Mouse (Mus musculus): ENCODE measurements around the gene Anpep. TPM values are rescaled to one million over a fixed set of nuclear protein-coding genes. Genes with fewer than 3 reads are reported as not detected.

Anpep gene
- total RNA-seq (2012; rRNA removed) (7.6 and 11.2 TPM in 2 replicates), polyA plus RNA-seq (2012; ENCODE audit: insufficient read depth in 1 of 2, insufficient read length in 2 of 2, low read depth in 1 of 2, low replicate concordance in 2 of 2, missing spikeins in 1 of 2) (10 to 100 TPM; 40.2 to 77.2 TPM)

- Histone ChIP-seq H3K4me3 (ENCODE audit: control insufficient read depth in 1 of 2, insufficient read depth in 1 of 2, low read depth in 2 of 2, low read length in 2 of 2) (no peak within 1 kb of the TSS), H3K9me3 (replicated peaks; ENCODE audit: insufficient read depth, low read length) (no peaks in the 10 kb centered on the region), H3K27ac (ENCODE audit: control insufficient read depth, low read depth, low read length) (no peak within 1 kb of the TSS), H3K9ac (ENCODE audit: control insufficient read depth, low read depth, low read length, poor library complexity, severe bottlenecking) (no peak within 1 kb of the TSS), H3K27me3 (ENCODE audit: control insufficient read depth in 1 of 2, insufficient read depth in 2 of 2, low read length in 2 of 2) (no peaks in the 10 kb centered on the region; a peak in 2 of 4 replicates), H3K4me1 (ENCODE audit: control insufficient read depth in 1 of 2, insufficient read depth in 2 of 2, low read length in 2 of 2) (peaks cover 5 to 48% of the 10 kb centered on the region in 2 experiments), H3K79me2 (ENCODE audit: control insufficient read depth, insufficient read depth, low read length, poor library complexity) (no peaks in the 10 kb centered on the region), H3K36me3 (ENCODE audit: control insufficient read depth in 1 of 2, insufficient read depth in 2 of 2, low read length in 2 of 2) (peaks cover 0 to 30% of the 10 kb centered on the region in 2 experiments; a peak in 2 of 4 replicates)
- peak; percentile 28 for DNase-seq (ENCODE audit: low read depth, low spot score)
- TF ChIP-seq EP300 (IDR thresholded peaks at IDR 0.05; ENCODE audit: low read depth in 1 of 2, low read length in 2 of 2) (peak in 1 of 2 experiments; percentile 11; a peak in 1 of 4 replicates), GABPA (IDR thresholded peaks at IDR 0.05; ENCODE audit: low read depth, low read length) (no peak), GATA1 (IDR thresholded peaks at IDR 0.05; ENCODE audit: low read depth, low read length) (0 out of 2 replicates have a peak, but pooled peaks have one; percentile 35)
These were observed at the start of gene Anpep for GRCm38 (mm10) chr7:79860811-79861210. TSS of gene Anpep (minus strand) at chr7:79861059.

- Histone ChIP-seq H3K9me3 (replicated peaks; ENCODE audit: insufficient read depth, low read length) (no peaks in the 10 kb centered on the region), H3K36me3 (ENCODE audit: control insufficient read depth in 1 of 2, insufficient read depth in 2 of 2, low read length in 2 of 2) (peaks cover 0 to 23% of the 10 kb centered on the region in 2 experiments; a peak in 3 of 4 replicates), H3K79me2 (ENCODE audit: control insufficient read depth, insufficient read depth, low read length, poor library complexity) (no peaks in the 10 kb centered on the region), H3K4me3 (ENCODE audit: control insufficient read depth in 1 of 2, insufficient read depth in 1 of 2, low read depth in 2 of 2, low read length in 2 of 2) (no peak overlapping the region), H3K27ac (ENCODE audit: control insufficient read depth, low read depth, low read length) (no peak overlapping the region), H3K9ac (ENCODE audit: control insufficient read depth, low read depth, low read length, poor library complexity, severe bottlenecking) (no peak overlapping the region), H3K27me3 (ENCODE audit: control insufficient read depth in 1 of 2, insufficient read depth in 2 of 2, low read length in 2 of 2) (no peaks in the 10 kb centered on the region), H3K4me1 (ENCODE audit: control insufficient read depth in 1 of 2, insufficient read depth in 2 of 2, low read length in 2 of 2) (peaks cover 19 to 24% of the 10 kb centered on the region in 2 experiments)
- no peak for DNase-seq (ENCODE audit: low read depth, low spot score)
- TF ChIP-seq MYC (IDR thresholded peaks at IDR 0.05; ENCODE audit: low read depth, low read length) (no peak), TBP (IDR thresholded peaks at IDR 0.05; ENCODE audit: low read depth, low read length) (no peak)
These were observed 46.5 kb upstream of the Anpep start for GRCm38 (mm10) chr7:79907356-79907755.

GRCm38 (mm10) chr7:79906914-79907313 lies 46.1 kb upstream of the Anpep start:
- H3K36me3 ChIP-seq (ENCODE audit: control insufficient read depth in 1 of 2, insufficient read depth in 2 of 2, low read length in 2 of 2) = peaks cover 0 to 28% of the 10 kb centered on the region in 2 experiments; a peak in 3 of 4 replicates
- no peak for DNase-seq (ENCODE audit: low read depth, low spot score)

GRCm38 (mm10) chr7:79905193-79905592 lies 44.3 kb upstream of the Anpep start:
- H3K9ac ChIP-seq (ENCODE audit: control insufficient read depth, low read depth, low read length, poor library complexity, severe bottlenecking) = no peak overlapping the region
- peaks cover 0 to 43% of the 10 kb centered on the region in 2 experiments; a peak in 3 of 4 replicates for H3K36me3 ChIP-seq (ENCODE audit: control insufficient read depth in 1 of 2, insufficient read depth in 2 of 2, low read length in 2 of 2)
- H3K79me2 ChIP-seq (ENCODE audit: control insufficient read depth, insufficient read depth, low read length, poor library complexity) = no peaks in the 10 kb centered on the region
- peaks cover 38 to 41% of the 10 kb centered on the region in 2 experiments for H3K4me1 ChIP-seq (ENCODE audit: control insufficient read depth in 1 of 2, insufficient read depth in 2 of 2, low read length in 2 of 2)
- peak; percentile 51 for DNase-seq (ENCODE audit: low read depth, low spot score)
- TF ChIP-seq ETS1 (IDR thresholded peaks at IDR 0.05; ENCODE audit: low read depth, low read length) (peak; percentile 39; the same call in 1 of the 2 replicates), SIN3A (IDR thresholded peaks at IDR 0.05; ENCODE audit: low read length) (0 out of 2 replicates have a peak, but pooled peaks have one; percentile 18), RCOR1 (IDR thresholded peaks at IDR 0.05; ENCODE audit: low read depth, low read length) (no peak), TAL1 (IDR thresholded peaks at IDR 0.05; ENCODE audit: low read length) (no peak), TCF12 (IDR thresholded peaks at IDR 0.05; ENCODE audit: low read depth, low read length) (peak; percentile 54), EP300 (IDR thresholded peaks at IDR 0.05; ENCODE audit: low read depth in 1 of 2, low read length in 2 of 2) (peak; percentile 38 to 59; a peak in 3 of 4 replicates), MXI1 (IDR thresholded peaks at IDR 0.05; ENCODE audit: low read depth, low read length) (peak; percentile 38; the same call in 1 of the 2 replicates)
- H3K27ac ChIP-seq (ENCODE audit: control insufficient read depth, low read depth, low read length) = 0 out of 2 replicates have a peak overlapping the region, but pooled peaks have one; percentile 9
- no peaks in the 10 kb centered on the region for H3K27me3 ChIP-seq (ENCODE audit: control insufficient read depth in 1 of 2, insufficient read depth in 2 of 2, low read length in 2 of 2)
- H3K4me3 ChIP-seq (ENCODE audit: control insufficient read depth in 1 of 2, insufficient read depth in 1 of 2, low read depth in 2 of 2, low read length in 2 of 2) = no peak overlapping the region
- no peaks in the 10 kb centered on the region for H3K9me3 ChIP-seq (replicated peaks; ENCODE audit: insufficient read depth, low read length)

More at GRCm38 (mm10) chr7:79906914-79907313, 46.1 kb upstream of the Anpep start:
- TF ChIP-seq CHD1 (IDR thresholded peaks at IDR 0.05; ENCODE audit: low read depth, low read length) (no peak), ZMIZ1 (IDR thresholded peaks at IDR 0.05; ENCODE audit: low read depth, low read length) (no peak), CHD2 (IDR thresholded peaks at IDR 0.05; ENCODE audit: low read length) (no peak), ZKSCAN1 (IDR thresholded peaks at IDR 0.05; ENCODE audit: low read depth, low read length) (no peak), ELF1 (IDR thresholded peaks at IDR 0.05; ENCODE audit: low read depth, low read length) (no peak), UBTF (IDR thresholded peaks at IDR 0.05; ENCODE audit: borderline replicate concordance, insufficient read depth, low read depth, low read length) (no peak)
- Histone ChIP-seq H3K4me3 (ENCODE audit: control insufficient read depth in 1 of 2, insufficient read depth in 1 of 2, low read depth in 2 of 2, low read length in 2 of 2) (no peak overlapping the region), H3K79me2 (ENCODE audit: control insufficient read depth, insufficient read depth, low read length, poor library complexity) (no peaks in the 10 kb centered on the region), H3K9ac (ENCODE audit: control insufficient read depth, low read depth, low read length, poor library complexity, severe bottlenecking) (no peak overlapping the region), H3K27me3 (ENCODE audit: control insufficient read depth in 1 of 2, insufficient read depth in 2 of 2, low read length in 2 of 2) (no peaks in the 10 kb centered on the region), H3K4me1 (ENCODE audit: control insufficient read depth in 1 of 2, insufficient read depth in 2 of 2, low read length in 2 of 2) (peaks cover 24 to 29% of the 10 kb centered on the region in 2 experiments), H3K9me3 (replicated peaks; ENCODE audit: insufficient read depth, low read length) (no peaks in the 10 kb centered on the region), H3K27ac (ENCODE audit: control insufficient read depth, low read depth, low read length) (no peak overlapping the region)
